Mouse (Mus musculus): ENCODE data around the gene Stx8. TPM values are rescaled to one million over a fixed set of nuclear protein-coding genes. Genes with fewer than 3 reads are reported as not detected.

The Stx8 gene
- total and polyA plus RNA-seq, 2 experiments from 2014 or later: 10.8 to 65.8 TPM

- Histone ChIP-seq H3K9ac (replicated peaks; ENCODE audit: low read length) (no peak overlapping the region), H3K4me2 (ENCODE audit: low read depth, low read length) (no peak overlapping the region), H3K36me3 (ENCODE audit: insufficient read depth, low read length) (no peaks in the 10 kb centered on the region), H3K27me3 (ENCODE audit: insufficient read depth, low read length) (no peaks in the 10 kb centered on the region), H3K27ac (no peak overlapping the region), H3K4me3 (ENCODE audit: low read length) (no peak overlapping the region), H3K4me1 (ENCODE audit: insufficient read depth, low read length) (no peaks in the 10 kb centered on the region), H3K9me3 (ENCODE audit: low read length) (no peaks in the 10 kb centered on the region)
- DNase-seq (ENCODE audit: low spot score) (no peak), ATAC-seq (no peak)
- no peak for TF ChIP-seq CTCF (IDR thresholded peaks at IDR 0.05; ENCODE audit: low read depth)
- 68% methylated on average over 9 of the region's 9 CpGs for WGBS
Observed at GRCm38 (mm10) chr11:68086221-68086620, 120.2 kb downstream of the Stx8 start.

- H3K4me1 ChIP-seq (ENCODE audit: insufficient read depth, low read length): no peaks in the 10 kb centered on the region
- TF ChIP-seq CTCF (IDR thresholded peaks at IDR 0.05; ENCODE audit: low read depth): no peak
- no peak overlapping the region for H3K27ac ChIP-seq
- H3K4me3 ChIP-seq (ENCODE audit: low read length): no peak overlapping the region
- H3K9ac ChIP-seq (replicated peaks; ENCODE audit: low read length): no peak overlapping the region
- H3K9me3 ChIP-seq (ENCODE audit: low read length): no peaks in the 10 kb centered on the region
- ATAC-seq (no peak), DNase-seq (ENCODE audit: low spot score) (no peak)
- 76% methylated on average over 9 of the region's 9 CpGs for WGBS
- H3K4me2 ChIP-seq (ENCODE audit: low read depth, low read length): no peak overlapping the region
- no peaks in the 10 kb centered on the region for H3K27me3 ChIP-seq (ENCODE audit: insufficient read depth, low read length)
- no peaks in the 10 kb centered on the region for H3K36me3 ChIP-seq (ENCODE audit: insufficient read depth, low read length)
Observed at GRCm38 (mm10) chr11:68089426-68089825, 123.4 kb downstream of the Stx8 start.

GRCm38 (mm10) chr11:68089885-68090592 lies 124.0 kb downstream of the Stx8 start:
- TF ChIP-seq CTCF (IDR thresholded peaks at IDR 0.05; ENCODE audit: low read depth): no peak
- H3K27ac ChIP-seq: no peak overlapping the region
- no peak for ATAC-seq

GRCm38 (mm10) chr11:68091975-68092759 lies 126.2 kb downstream of the Stx8 start:
- no peak overlapping the region for H3K9ac ChIP-seq (replicated peaks; ENCODE audit: low read length)
- H3K27me3 ChIP-seq (ENCODE audit: insufficient read depth, low read length): no peaks in the 10 kb centered on the region
- H3K4me1 ChIP-seq (ENCODE audit: insufficient read depth, low read length): no peaks in the 10 kb centered on the region
- WGBS: 65% methylated on average over 3 of the region's 3 CpGs
- ATAC-seq (no peak), DNase-seq (ENCODE audit: low spot score) (no peak)
- no peak overlapping the region for H3K4me2 ChIP-seq (ENCODE audit: low read depth, low read length)
- no peak for TF ChIP-seq CTCF (IDR thresholded peaks at IDR 0.05; ENCODE audit: low read depth)
- H3K9me3 ChIP-seq (ENCODE audit: low read length): no peaks in the 10 kb centered on the region
- no peak overlapping the region for H3K4me3 ChIP-seq (ENCODE audit: low read length)
- no peaks in the 10 kb centered on the region for H3K36me3 ChIP-seq (ENCODE audit: insufficient read depth, low read length)
- H3K27ac ChIP-seq: no peak overlapping the region

More at GRCm38 (mm10) chr11:68089885-68090592, 124.0 kb downstream of the Stx8 start:
- DNase-seq (ENCODE audit: low spot score): no peak
- no peak overlapping the region for H3K9ac ChIP-seq (replicated peaks; ENCODE audit: low read length)
- H3K27me3 ChIP-seq (ENCODE audit: insufficient read depth, low read length): no peaks in the 10 kb centered on the region
- H3K4me2 ChIP-seq (ENCODE audit: low read depth, low read length): no peak overlapping the region
- no peak overlapping the region for H3K4me3 ChIP-seq (ENCODE audit: low read length)
- 69% methylated on average over 13 of the region's 13 CpGs for WGBS
- H3K36me3 ChIP-seq (ENCODE audit: insufficient read depth, low read length): no peaks in the 10 kb centered on the region
- H3K4me1 ChIP-seq (ENCODE audit: insufficient read depth, low read length): no peaks in the 10 kb centered on the region
- no peaks in the 10 kb centered on the region for H3K9me3 ChIP-seq (ENCODE audit: low read length)

GRCm38 (mm10) chr11:68101598-68101997 lies 135.6 kb downstream of the Stx8 start:
- 82% methylated on average over 1 of the region's 1 CpGs for WGBS
- Histone ChIP-seq H3K4me3 (ENCODE audit: low read length) (no peak overlapping the region), H3K4me2 (ENCODE audit: low read depth, low read length) (no peak overlapping the region), H3K9ac (replicated peaks; ENCODE audit: low read length) (no peak overlapping the region), H3K9me3 (ENCODE audit: low read length) (no peaks in the 10 kb centered on the region), H3K27me3 (ENCODE audit: insufficient read depth, low read length) (no peaks in the 10 kb centered on the region), H3K36me3 (ENCODE audit: insufficient read depth, low read length) (no peaks in the 10 kb centered on the region), H3K27ac (no peak overlapping the region), H3K4me1 (ENCODE audit: insufficient read depth, low read length) (no peaks in the 10 kb centered on the region)
- ATAC-seq (peak; percentile 66; the same call in 1 of the 2 replicates), DNase-seq (ENCODE audit: low spot score) (peak; percentile 57)
- TF ChIP-seq CTCF (IDR thresholded peaks at IDR 0.05; ENCODE audit: low read depth): no peak

- no peaks in the 10 kb centered on the region for H3K9me3 ChIP-seq (ENCODE audit: low read length)
- no peaks in the 10 kb centered on the region for H3K36me3 ChIP-seq (ENCODE audit: insufficient read depth, low read length)
- no peak for TF ChIP-seq CTCF (IDR thresholded peaks at IDR 0.05; ENCODE audit: low read depth)
- no peak for DNase-seq (ENCODE audit: low spot score)
- no peaks in the 10 kb centered on the region for H3K27me3 ChIP-seq (ENCODE audit: insufficient read depth, low read length)
- no peaks in the 10 kb centered on the region for H3K4me1 ChIP-seq (ENCODE audit: insufficient read depth, low read length)
- no peak for ATAC-seq
- no peak overlapping the region for H3K27ac ChIP-seq
- H3K9ac ChIP-seq (replicated peaks; ENCODE audit: low read length): no peak overlapping the region
- 88% methylated on average over 4 of the region's 4 CpGs for WGBS
- H3K4me3 ChIP-seq (ENCODE audit: low read length): no peak overlapping the region
- H3K4me2 ChIP-seq (ENCODE audit: low read depth, low read length): no peak overlapping the region
Observed at GRCm38 (mm10) chr11:68103480-68103879, 137.5 kb downstream of the Stx8 start.

GRCm38 (mm10) chr11:68106053-68106452 lies 140.1 kb downstream of the Stx8 start:
- H3K36me3 ChIP-seq (ENCODE audit: insufficient read depth, low read length): no peaks in the 10 kb centered on the region
- ATAC-seq (no peak), DNase-seq (ENCODE audit: low spot score) (no peak)
- H3K4me2 ChIP-seq (ENCODE audit: low read depth, low read length): no peak overlapping the region
- 91% methylated on average over 3 of the region's 3 CpGs for WGBS
- no peak for TF ChIP-seq CTCF (IDR thresholded peaks at IDR 0.05; ENCODE audit: low read depth)
- H3K27ac ChIP-seq: no peak overlapping the region
- no peak overlapping the region for H3K9ac ChIP-seq (replicated peaks; ENCODE audit: low read length)
- no peaks in the 10 kb centered on the region for H3K9me3 ChIP-seq (ENCODE audit: low read length)
- no peaks in the 10 kb centered on the region for H3K4me1 ChIP-seq (ENCODE audit: insufficient read depth, low read length)
- H3K27me3 ChIP-seq (ENCODE audit: insufficient read depth, low read length): no peaks in the 10 kb centered on the region
- H3K4me3 ChIP-seq (ENCODE audit: low read length): no peak overlapping the region

Measured in hindbrain, postnatal 0 days (tissue).